Mouse (Mus musculus): ENCODE results near the gene Marco. TPM values are rescaled to one million over a fixed set of nuclear protein-coding genes. Genes with fewer than 3 reads are reported as not detected.

The Marco gene
- polyA plus RNA-seq, 2 experiments = 24.1 to 27.2 TPM

DNA sequence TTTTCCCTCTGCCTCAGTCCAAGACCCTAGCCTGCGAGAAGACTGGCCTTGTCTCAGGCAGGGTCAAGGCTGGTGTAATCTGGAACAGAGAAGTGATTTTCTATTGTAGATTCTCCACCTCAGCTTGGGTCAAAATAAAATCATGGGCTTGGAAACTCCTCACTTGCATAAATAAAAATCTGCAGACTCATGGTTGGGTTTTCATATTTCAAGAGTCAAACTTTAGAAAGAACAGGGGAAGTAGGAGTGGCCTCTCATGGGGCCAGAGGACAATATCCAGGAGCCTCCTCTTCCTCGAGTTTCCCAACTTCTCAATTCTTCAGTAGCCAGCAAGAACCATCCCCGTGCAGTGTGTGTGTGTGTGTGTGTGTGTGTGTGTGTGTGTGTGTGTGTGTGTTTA lies 26.9 kb upstream of the Marco start:
- Histone ChIP-seq H3K36me3 (replicated peaks; ENCODE audit: control insufficient read depth, insufficient read depth, low read depth) (no peaks in the 10 kb centered on the region), H3K4me2 (ENCODE audit: low read depth) (no peak overlapping the region), H3K27ac (no peak overlapping the region), H3K27me3 (ENCODE audit: control insufficient read depth, insufficient read depth, low read length) (no peaks in the 10 kb centered on the region), H3K4me3 (ENCODE audit: insufficient read depth in 1 of 2, low read depth in 2 of 2, low read length in 2 of 2) (no peak overlapping the region), H3K9ac (replicated peaks) (no peak overlapping the region), H3K4me1 (replicated peaks; ENCODE audit: control insufficient read depth in 2 of 2, insufficient read depth in 2 of 2, low read length in 1 of 2) (no peaks in the 10 kb centered on the region), H3K9me3 (ENCODE audit: control insufficient read depth, low read length) (no peaks in the 10 kb centered on the region)
- no peak for DNase-seq (ENCODE audit: low read depth in 3 of 3, low spot score in 3 of 3)
- no peak for TF ChIP-seq EP300 (IDR thresholded peaks at IDR 0.05; ENCODE audit: low read depth)
- no peak for TF ChIP-seq CTCF (IDR thresholded peaks at IDR 0.05; ENCODE audit: low read depth)
- WGBS (ENCODE audit: insufficient replicate concordance) = 18% methylated on average over 3 of the region's 3 CpGs
- no peak for ATAC-seq (ENCODE audit: insufficient read depth)

DNA sequence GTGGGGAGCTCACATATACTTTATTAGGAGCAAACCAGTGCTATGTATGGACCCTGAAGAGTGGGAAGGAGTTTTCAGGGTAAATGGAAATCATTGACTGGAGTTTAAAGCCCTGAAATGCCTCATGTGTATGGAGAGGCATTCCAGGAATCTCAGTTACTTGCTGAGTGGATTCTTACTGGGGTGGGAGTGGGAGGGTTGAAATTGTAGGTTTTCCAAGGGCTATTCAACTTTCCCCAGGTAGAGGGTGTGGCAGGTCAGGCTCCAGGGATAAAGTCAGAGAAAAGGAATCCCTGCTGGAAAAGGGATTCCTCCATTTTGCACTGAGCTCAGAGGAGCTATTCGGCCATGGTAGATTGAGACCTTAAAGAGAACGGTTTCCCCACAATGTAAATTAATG lies 25.1 kb upstream of the Marco start:
- no peak overlapping the region for H3K27ac ChIP-seq
- no peak overlapping the region for H3K9ac ChIP-seq (replicated peaks)
- no peaks in the 10 kb centered on the region for H3K27me3 ChIP-seq (ENCODE audit: control insufficient read depth, insufficient read depth, low read length)
- no peaks in the 10 kb centered on the region for H3K36me3 ChIP-seq (replicated peaks; ENCODE audit: control insufficient read depth, insufficient read depth, low read depth)
- TF ChIP-seq CTCF (IDR thresholded peaks at IDR 0.05; ENCODE audit: low read depth) (no peak), EP300 (IDR thresholded peaks at IDR 0.05; ENCODE audit: low read depth) (no peak)
- WGBS (ENCODE audit: insufficient replicate concordance) = 61% methylated on average over 2 of the region's 2 CpGs
- H3K4me1 ChIP-seq (replicated peaks; ENCODE audit: control insufficient read depth in 2 of 2, insufficient read depth in 2 of 2, low read length in 1 of 2) = no peaks in the 10 kb centered on the region
- H3K4me2 ChIP-seq (ENCODE audit: low read depth) = no peak overlapping the region
- no peak overlapping the region for H3K4me3 ChIP-seq (ENCODE audit: insufficient read depth in 1 of 2, low read depth in 2 of 2, low read length in 2 of 2)
- no peaks in the 10 kb centered on the region for H3K9me3 ChIP-seq (ENCODE audit: control insufficient read depth, low read length)
- no peak for ATAC-seq (ENCODE audit: insufficient read depth)
- DNase-seq (ENCODE audit: low read depth in 3 of 3, low spot score in 3 of 3) = no peak

GRCm38 (mm10) chr1:120517618-120518017 lies 12.8 kb upstream of the Marco start:
- Histone ChIP-seq H3K36me3 (replicated peaks; ENCODE audit: control insufficient read depth, insufficient read depth, low read depth) (no peaks in the 10 kb centered on the region), H3K9me3 (ENCODE audit: control insufficient read depth, low read length) (no peaks in the 10 kb centered on the region), H3K4me3 (ENCODE audit: insufficient read depth in 1 of 2, low read depth in 2 of 2, low read length in 2 of 2) (no peak overlapping the region), H3K27me3 (ENCODE audit: control insufficient read depth, insufficient read depth, low read length) (no peaks in the 10 kb centered on the region), H3K4me2 (ENCODE audit: low read depth) (no peak overlapping the region), H3K27ac (no peak overlapping the region), H3K4me1 (replicated peaks; ENCODE audit: control insufficient read depth in 2 of 2, insufficient read depth in 2 of 2, low read length in 1 of 2) (no peaks in the 10 kb centered on the region), H3K9ac (replicated peaks) (no peak overlapping the region)
- no peak for ATAC-seq (ENCODE audit: insufficient read depth)
- no peak for DNase-seq (ENCODE audit: low read depth in 3 of 3, low spot score in 3 of 3)
- WGBS (ENCODE audit: insufficient replicate concordance) = 46% methylated on average over 7 of the region's 7 CpGs
- no peak for TF ChIP-seq CTCF (IDR thresholded peaks at IDR 0.05; ENCODE audit: low read depth)
- no peak for TF ChIP-seq EP300 (IDR thresholded peaks at IDR 0.05; ENCODE audit: low read depth)

GRCm38 (mm10) chr1:120510311-120510710 lies 5.5 kb upstream of the Marco start:
- 33% methylated on average over 3 of the region's 3 CpGs for WGBS (ENCODE audit: insufficient replicate concordance)
- no peak for ATAC-seq (ENCODE audit: insufficient read depth)
- TF ChIP-seq CTCF (IDR thresholded peaks at IDR 0.05; ENCODE audit: low read depth) = no peak
- no peak for TF ChIP-seq EP300 (IDR thresholded peaks at IDR 0.05; ENCODE audit: low read depth)
- Histone ChIP-seq H3K4me2 (ENCODE audit: low read depth) (no peak overlapping the region), H3K4me3 (ENCODE audit: insufficient read depth in 1 of 2, low read depth in 2 of 2, low read length in 2 of 2) (no peak overlapping the region), H3K9ac (replicated peaks) (no peak overlapping the region), H3K4me1 (replicated peaks; ENCODE audit: control insufficient read depth in 2 of 2, insufficient read depth in 2 of 2, low read length in 1 of 2) (no peaks in the 10 kb centered on the region), H3K27ac (no peak overlapping the region), H3K36me3 (replicated peaks; ENCODE audit: control insufficient read depth, insufficient read depth, low read depth) (no peaks in the 10 kb centered on the region), H3K27me3 (ENCODE audit: control insufficient read depth, insufficient read depth, low read length) (no peaks in the 10 kb centered on the region), H3K9me3 (ENCODE audit: control insufficient read depth, low read length) (no peaks in the 10 kb centered on the region)
- DNase-seq (ENCODE audit: low read depth in 3 of 3, low spot score in 3 of 3) = no peak

GRCm38 (mm10) chr1:120508976-120509375 lies 4.2 kb upstream of the Marco start:
- Histone ChIP-seq H3K9ac (replicated peaks) (no peak overlapping the region), H3K36me3 (replicated peaks; ENCODE audit: control insufficient read depth, insufficient read depth, low read depth) (no peaks in the 10 kb centered on the region), H3K9me3 (ENCODE audit: control insufficient read depth, low read length) (no peaks in the 10 kb centered on the region), H3K27ac (no peak overlapping the region), H3K27me3 (ENCODE audit: control insufficient read depth, insufficient read depth, low read length) (no peaks in the 10 kb centered on the region), H3K4me2 (ENCODE audit: low read depth) (no peak overlapping the region), H3K4me3 (ENCODE audit: insufficient read depth in 1 of 2, low read depth in 2 of 2, low read length in 2 of 2) (no peak overlapping the region), H3K4me1 (replicated peaks; ENCODE audit: control insufficient read depth in 2 of 2, insufficient read depth in 2 of 2, low read length in 1 of 2) (no peaks in the 10 kb centered on the region)
- WGBS (ENCODE audit: insufficient replicate concordance) = 71% methylated on average over 4 of the region's 4 CpGs
- no peak for TF ChIP-seq EP300 (IDR thresholded peaks at IDR 0.05; ENCODE audit: low read depth)
- TF ChIP-seq CTCF (IDR thresholded peaks at IDR 0.05; ENCODE audit: low read depth) = no peak
- DNase-seq (ENCODE audit: low read depth in 3 of 3, low spot score in 3 of 3) (no peak), ATAC-seq (ENCODE audit: insufficient read depth) (no peak)
